Mouse (Mus musculus): ENCODE data around the gene Ssc4d. TPM values are rescaled to one million over a fixed set of nuclear protein-coding genes. Genes with fewer than 3 reads are reported as not detected.

The Ssc4d gene
- polyA plus RNA-seq, 1 experiment = 6.8 TPM

DNA sequence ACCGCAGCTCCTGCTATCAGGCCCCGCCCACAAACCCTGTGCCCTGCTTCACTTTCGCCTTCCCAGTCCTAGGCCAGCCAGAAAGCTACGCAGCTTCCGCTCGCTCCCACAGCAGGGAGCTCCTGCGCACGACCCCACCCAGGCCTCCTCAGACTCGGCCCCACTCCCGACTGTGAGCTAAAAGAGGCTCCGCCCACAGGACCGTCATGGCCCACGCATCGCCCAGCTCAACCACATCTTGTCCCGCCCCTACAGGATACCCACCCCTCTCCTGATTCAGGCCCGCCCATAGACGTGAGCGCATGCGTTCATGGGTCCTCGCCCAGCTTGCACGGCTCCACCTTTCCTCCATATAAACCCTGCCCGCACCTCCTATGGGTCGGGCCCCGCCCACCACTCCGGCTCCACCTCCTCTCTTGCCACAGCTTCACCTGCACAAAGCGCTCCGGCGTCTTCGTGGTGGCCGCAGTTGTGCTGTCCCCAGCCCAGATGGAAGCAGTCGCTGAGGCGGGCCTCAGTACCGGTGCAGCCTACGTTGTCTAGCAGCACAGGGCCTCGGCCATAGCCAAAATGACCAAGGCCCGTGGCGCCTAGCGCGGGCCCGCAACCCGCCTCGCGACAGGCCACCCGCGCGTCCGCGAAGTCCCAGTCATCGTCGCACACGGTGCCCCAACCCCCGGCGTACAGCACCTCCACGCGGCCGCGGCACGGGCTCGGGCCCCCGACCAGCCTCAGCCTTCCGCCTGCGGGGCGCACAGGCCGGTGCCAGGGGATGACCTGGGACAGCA, 11.6 kb downstream of the Ssc4d start:
- peak overlapping the region; percentile 63 for H3K4me3 ChIP-seq (ENCODE audit: insufficient read depth, low read length)
- H3K27ac ChIP-seq (ENCODE audit: insufficient read depth, low read depth, low read length) = peak overlapping the region; percentile 83
- TF ChIP-seq CTCF (IDR thresholded peaks at IDR 0.05; ENCODE audit: low read depth, low read length) (no peak), POLR2A (IDR thresholded peaks at IDR 0.05; ENCODE audit: borderline replicate concordance, low read depth, low read length) (peak; percentile 35; the same call in 1 of the 2 replicates)
- H3K4me1 ChIP-seq (ENCODE audit: control insufficient read depth, insufficient read depth, low read length) = peaks cover 27% of the 10 kb centered on the region

DNA sequence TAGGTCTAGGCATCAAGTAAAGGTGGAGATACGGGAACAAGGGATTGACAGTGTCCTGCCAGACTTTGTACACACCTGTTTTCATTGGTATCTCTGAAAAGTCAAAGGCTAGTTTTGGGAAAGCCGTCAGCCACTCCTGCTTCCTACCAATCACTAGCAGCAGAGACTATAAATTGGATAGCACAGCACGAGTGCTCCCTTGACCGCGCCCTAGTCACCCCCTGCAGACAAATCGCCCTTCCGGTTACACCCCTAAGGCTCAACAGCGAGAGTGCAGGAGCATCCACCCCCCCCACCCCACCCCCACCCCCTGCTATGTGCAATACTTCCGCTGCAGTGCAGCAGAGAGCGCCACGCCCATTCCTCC, 12.2 kb downstream of the Ssc4d start:
- peaks cover 29% of the 10 kb centered on the region for H3K4me1 ChIP-seq (ENCODE audit: control insufficient read depth, insufficient read depth, low read length)
- H3K4me3 ChIP-seq (ENCODE audit: insufficient read depth, low read length) = peak overlapping the region; percentile 69
- TF ChIP-seq CTCF (IDR thresholded peaks at IDR 0.05; ENCODE audit: low read depth, low read length) (no peak), POLR2A (IDR thresholded peaks at IDR 0.05; ENCODE audit: borderline replicate concordance, low read depth, low read length) (no peak)
- peak overlapping the region; percentile 95 for H3K27ac ChIP-seq (ENCODE audit: insufficient read depth, low read depth, low read length)

DNA sequence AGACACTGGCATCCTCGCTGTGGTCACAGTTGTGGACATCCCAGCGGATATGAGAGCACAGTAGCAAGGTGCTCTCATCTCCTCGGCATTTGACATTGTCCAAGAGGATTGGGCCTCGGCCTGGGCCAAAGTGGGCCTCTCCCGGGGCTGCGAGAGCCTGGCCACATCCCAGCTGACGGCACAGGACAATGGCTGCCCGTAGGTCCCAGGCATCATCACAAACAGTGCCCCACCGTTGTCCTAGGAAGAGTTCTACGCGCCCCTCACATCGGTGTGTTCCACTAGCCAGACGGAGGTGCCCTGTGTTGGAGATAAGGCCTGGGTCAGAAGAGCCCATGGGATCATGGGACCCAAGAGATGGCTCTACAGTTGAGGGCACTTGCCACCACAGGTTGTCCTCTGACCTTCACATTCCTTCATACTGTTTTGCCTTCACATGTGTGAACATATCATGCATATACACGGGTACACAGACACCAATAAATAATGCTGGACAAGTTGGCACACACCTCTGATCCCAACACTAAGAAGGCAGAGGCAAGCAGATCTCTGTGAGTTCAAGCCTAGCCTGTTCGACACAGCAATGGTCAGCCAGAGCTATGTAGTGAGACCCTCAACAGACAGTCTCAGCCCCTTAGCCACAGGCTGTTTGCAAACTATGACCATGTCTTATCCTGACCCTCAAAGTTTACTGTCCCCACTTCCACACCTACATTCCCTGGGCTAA, 13.3 kb downstream of the Ssc4d start:
- H3K4me3 ChIP-seq (ENCODE audit: insufficient read depth, low read length) = peak overlapping the region; percentile 69
- peaks cover 38% of the 10 kb centered on the region for H3K4me1 ChIP-seq (ENCODE audit: control insufficient read depth, insufficient read depth, low read length)
- H3K27ac ChIP-seq (ENCODE audit: insufficient read depth, low read depth, low read length) = peak overlapping the region; percentile 95
- TF ChIP-seq CTCF (IDR thresholded peaks at IDR 0.05; ENCODE audit: low read depth, low read length) = no peak
- no peak for TF ChIP-seq POLR2A (IDR thresholded peaks at IDR 0.05; ENCODE audit: borderline replicate concordance, low read depth, low read length)

DNA sequence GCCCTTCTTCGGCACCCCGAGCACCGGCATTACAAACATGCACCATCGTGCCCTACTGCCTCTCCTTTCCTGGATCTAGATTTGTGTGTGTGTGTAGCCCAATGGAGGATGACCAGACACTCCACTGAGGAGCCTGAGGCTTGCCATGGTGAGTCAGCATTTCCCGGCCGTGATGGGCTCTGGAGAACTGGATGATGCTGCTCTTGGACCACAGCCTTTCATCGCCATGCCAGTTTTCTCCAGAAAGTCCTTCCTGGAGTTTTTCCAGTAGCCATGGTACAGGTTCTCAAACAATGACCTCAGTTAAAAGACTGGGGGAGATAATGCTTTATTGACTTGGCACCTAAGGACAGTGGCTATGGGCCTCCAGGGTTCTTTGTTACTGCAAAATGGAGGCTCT, 14.4 kb downstream of the Ssc4d start:
- Histone ChIP-seq H3K4me3 (ENCODE audit: insufficient read depth, low read length) (no peak overlapping the region), H3K27ac (ENCODE audit: insufficient read depth, low read depth, low read length) (no peak overlapping the region), H3K4me1 (ENCODE audit: control insufficient read depth, insufficient read depth, low read length) (peaks cover 45% of the 10 kb centered on the region)
- TF ChIP-seq POLR2A (IDR thresholded peaks at IDR 0.05; ENCODE audit: borderline replicate concordance, low read depth, low read length) = no peak
- no peak for TF ChIP-seq CTCF (IDR thresholded peaks at IDR 0.05; ENCODE audit: low read depth, low read length)

GRCm38 (mm10) chr5:135958367-135958766, 16.0 kb downstream of the Ssc4d start:
- Histone ChIP-seq H3K27ac (ENCODE audit: insufficient read depth, low read depth, low read length) (peak overlapping the region; percentile 74; the same call in 1 of the 2 replicates), H3K4me1 (ENCODE audit: control insufficient read depth, insufficient read depth, low read length) (peaks cover 46% of the 10 kb centered on the region), H3K4me3 (ENCODE audit: insufficient read depth, low read length) (no peak overlapping the region)

GRCm38 (mm10) chr5:135957207-135957974, 16.9 kb downstream of the Ssc4d start:
- Histone ChIP-seq H3K27ac (ENCODE audit: insufficient read depth, low read depth, low read length) (peak overlapping the region; percentile 87), H3K4me3 (ENCODE audit: insufficient read depth, low read length) (peak overlapping the region; percentile 52), H3K4me1 (ENCODE audit: control insufficient read depth, insufficient read depth, low read length) (peaks cover 51% of the 10 kb centered on the region)
- TF ChIP-seq POLR2A (IDR thresholded peaks at IDR 0.05; ENCODE audit: borderline replicate concordance, low read depth, low read length) = no peak
- no peak for TF ChIP-seq CTCF (IDR thresholded peaks at IDR 0.05; ENCODE audit: low read depth, low read length)

More at GRCm38 (mm10) chr5:135958367-135958766, 16.0 kb downstream of the Ssc4d start:
- TF ChIP-seq POLR2A (IDR thresholded peaks at IDR 0.05; ENCODE audit: borderline replicate concordance, low read depth, low read length) (no peak), CTCF (IDR thresholded peaks at IDR 0.05; ENCODE audit: low read depth, low read length) (no peak)

GRCm38 (mm10) chr5:135956300-135957206, 17.8 kb downstream of the Ssc4d start:
- peak overlapping the region; percentile 87 for H3K27ac ChIP-seq (ENCODE audit: insufficient read depth, low read depth, low read length)
- H3K4me3 ChIP-seq (ENCODE audit: insufficient read depth, low read length) = peak overlapping the region; percentile 32; the same call in 1 of the 2 replicates
- H3K4me1 ChIP-seq (ENCODE audit: control insufficient read depth, insufficient read depth, low read length) = peaks cover 56% of the 10 kb centered on the region
- TF ChIP-seq CTCF (IDR thresholded peaks at IDR 0.05; ENCODE audit: low read depth, low read length) = no peak
- no peak for TF ChIP-seq POLR2A (IDR thresholded peaks at IDR 0.05; ENCODE audit: borderline replicate concordance, low read depth, low read length)

- TF ChIP-seq CTCF (IDR thresholded peaks at IDR 0.05; ENCODE audit: low read depth, low read length) (no peak), POLR2A (IDR thresholded peaks at IDR 0.05; ENCODE audit: borderline replicate concordance, low read depth, low read length) (no peak)
- Histone ChIP-seq H3K4me1 (ENCODE audit: control insufficient read depth, insufficient read depth, low read length) (peaks cover 44% of the 10 kb centered on the region), H3K4me3 (ENCODE audit: insufficient read depth, low read length) (no peak overlapping the region), H3K27ac (ENCODE audit: insufficient read depth, low read depth, low read length) (peak overlapping the region; percentile 13)
Observed at GRCm38 (mm10) chr5:135952830-135953229, 21.5 kb downstream of the Ssc4d start.

GRCm38 (mm10) chr5:135951660-135952059, 22.7 kb downstream of the Ssc4d start:
- peaks cover 37% of the 10 kb centered on the region for H3K4me1 ChIP-seq (ENCODE audit: control insufficient read depth, insufficient read depth, low read length)
- peak overlapping the region; percentile 83 for H3K27ac ChIP-seq (ENCODE audit: insufficient read depth, low read depth, low read length)
- TF ChIP-seq CTCF (IDR thresholded peaks at IDR 0.05; ENCODE audit: low read depth, low read length) (no peak), POLR2A (IDR thresholded peaks at IDR 0.05; ENCODE audit: borderline replicate concordance, low read depth, low read length) (no peak)
- H3K4me3 ChIP-seq (ENCODE audit: insufficient read depth, low read length) = no peak overlapping the region
